Mouse (Mus musculus): ENCODE data around the gene Gm8369.
"Not testable (repeated sequence)": the region's sequence is repeated elsewhere in the genome, so short reads cannot be mapped to it uniquely, and the experiment has no call there.

Gene Gm8369

GRCm38 (mm10) chr19:11485746-11486145, at the start of gene Gm8369:
Gene Gm8369, plus strand, starts transcription at chr19:11485938.
- no peak for DNase-seq

DNA sequence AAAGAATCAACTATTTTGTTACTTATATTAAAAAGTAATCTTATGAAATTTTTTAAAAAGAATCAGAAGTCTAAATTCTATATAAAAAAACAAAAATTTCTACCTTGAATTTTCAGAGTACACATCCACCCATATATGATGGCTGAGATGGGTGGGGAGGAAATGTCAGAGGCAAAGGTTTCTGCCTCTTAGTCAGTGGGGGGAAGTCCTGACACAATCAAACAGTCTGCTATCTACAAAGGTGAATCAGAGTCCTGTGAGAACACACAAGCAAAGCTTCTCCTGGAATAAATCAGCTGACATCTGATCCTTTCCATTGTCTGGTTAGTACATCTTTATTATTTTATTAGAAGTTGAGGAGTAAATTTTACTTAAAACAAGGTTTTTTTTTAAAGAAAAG, 42.4 kb upstream of the Gm8369 start, which contains the start of gene Ms4a4b:
TSS of gene Ms4a4b (plus strand) at position 216 of the 400 bp plus-strand sequence.
- DNase-seq, result no peak

DNA sequence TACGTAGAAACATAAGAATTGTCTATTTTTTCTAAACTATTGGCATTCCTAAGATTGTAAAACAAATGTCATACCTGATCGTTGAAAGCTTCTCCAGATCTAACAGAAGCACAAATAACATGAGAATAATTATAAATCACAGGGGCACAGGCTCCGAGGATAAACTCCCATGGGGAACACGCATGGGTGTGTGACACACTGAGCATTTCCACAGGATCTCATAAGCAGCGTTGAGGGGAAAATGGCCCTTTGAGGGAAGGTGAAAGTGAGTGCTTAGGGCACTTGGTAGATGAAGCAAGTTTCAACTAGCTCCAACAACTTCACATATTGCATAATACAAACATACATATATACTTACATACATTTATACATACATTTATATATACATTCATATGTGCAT, 41.8 kb upstream of the Gm8369 start:
- DNase-seq, result no peak

- no peak for DNase-seq
Observed at GRCm38 (mm10) chr19:11447238-11447637, 38.5 kb upstream of the Gm8369 start.

GRCm38 (mm10) chr19:11459041-11459440, 26.7 kb upstream of the Gm8369 start:
- not testable (repeated sequence) for DNase-seq

DNA sequence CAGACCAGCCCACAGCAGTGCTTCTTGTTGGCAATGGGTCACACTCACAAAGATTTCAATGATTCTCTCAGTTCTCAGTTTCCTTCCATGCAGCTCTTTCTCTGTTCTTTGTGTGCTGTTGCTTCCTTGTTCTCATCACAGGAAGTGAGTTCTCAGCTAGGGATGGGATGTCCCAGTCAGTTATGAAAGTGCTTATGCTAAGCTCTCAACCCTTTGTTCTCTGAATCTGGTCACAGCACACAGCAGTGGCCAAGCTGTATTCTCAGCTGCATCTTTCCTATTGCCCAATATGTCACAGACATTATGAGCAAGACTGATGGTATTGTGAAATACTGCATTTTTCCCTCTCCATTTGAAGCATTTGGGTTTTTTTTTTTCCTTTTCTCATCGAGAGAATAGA, 20.9 kb upstream of the Gm8369 start:
- DNase-seq, result not testable (repeated sequence)

DNA sequence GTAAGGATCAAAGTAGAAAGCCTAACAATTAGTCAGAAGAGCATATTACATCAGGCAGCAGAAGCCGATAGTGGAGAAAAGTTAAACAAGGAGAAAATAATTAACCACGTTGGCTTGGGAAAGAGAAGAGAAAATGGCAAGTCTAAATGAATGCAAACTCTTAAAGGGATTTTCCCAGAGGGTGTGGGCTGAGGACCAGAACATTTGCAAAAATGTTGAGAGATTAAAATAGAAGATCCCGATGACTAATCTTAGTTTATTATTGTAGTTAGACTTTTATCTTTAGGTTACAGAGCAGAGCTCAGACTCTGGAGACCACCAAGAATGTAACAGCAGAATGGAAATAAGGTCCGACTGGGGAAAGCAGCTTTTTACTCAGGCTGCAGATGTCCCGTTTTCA, 19.3 kb upstream of the Gm8369 start:
- DNase-seq, result no peak

- DNase-seq, result not testable (repeated sequence)
Observed at GRCm38 (mm10) chr19:11468361-11468760, 17.4 kb upstream of the Gm8369 start.

DNA sequence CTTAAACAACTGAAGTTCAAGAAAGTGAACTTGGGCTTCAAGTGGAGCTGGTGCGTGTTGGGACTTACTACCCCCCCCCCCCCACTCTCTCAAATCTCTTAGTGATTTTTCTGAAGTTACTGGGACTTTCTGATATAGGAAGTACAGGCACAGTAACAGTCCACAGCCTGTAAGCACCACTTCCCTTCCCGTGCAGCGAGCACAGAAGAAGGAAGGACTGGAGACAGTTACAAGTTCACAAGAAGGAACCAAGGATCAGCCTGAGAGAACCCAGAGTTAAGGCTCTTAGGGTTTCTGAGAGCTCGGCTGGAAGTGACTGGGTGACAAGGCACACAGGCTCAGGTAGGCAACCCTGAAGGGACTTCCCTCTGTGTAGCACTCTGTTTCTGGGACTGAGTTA, 16.5 kb upstream of the Gm8369 start, which contains the start of gene Ms4a6c:
TSS of gene Ms4a6c (plus strand) at position 152 of the 400 bp plus-strand sequence.
- DNase-seq, result not testable (repeated sequence)

DNA sequence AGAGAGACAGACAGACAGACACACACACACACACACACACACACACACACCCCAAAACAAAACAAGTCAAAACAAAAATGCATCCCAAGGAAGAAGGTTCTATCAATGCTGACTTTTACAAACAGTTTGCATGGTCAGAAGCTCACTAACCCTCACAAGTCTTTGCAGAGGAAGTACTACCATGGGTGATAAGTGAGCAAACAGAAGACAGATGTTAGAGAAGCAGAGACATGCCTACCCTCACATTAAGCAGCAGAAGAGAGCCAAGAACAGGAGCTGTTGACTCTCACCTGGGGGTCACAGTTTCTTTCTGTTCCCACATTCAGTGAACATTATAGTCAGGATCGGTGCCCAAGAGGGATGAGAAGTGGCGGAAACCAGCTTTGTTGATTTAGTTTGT, 6.0 kb upstream of the Gm8369 start:
- DNase-seq, result no peak

GRCm38 (mm10) chr19:11482684-11483083, 3.1 kb upstream of the Gm8369 start:
- no peak for DNase-seq

DNA sequence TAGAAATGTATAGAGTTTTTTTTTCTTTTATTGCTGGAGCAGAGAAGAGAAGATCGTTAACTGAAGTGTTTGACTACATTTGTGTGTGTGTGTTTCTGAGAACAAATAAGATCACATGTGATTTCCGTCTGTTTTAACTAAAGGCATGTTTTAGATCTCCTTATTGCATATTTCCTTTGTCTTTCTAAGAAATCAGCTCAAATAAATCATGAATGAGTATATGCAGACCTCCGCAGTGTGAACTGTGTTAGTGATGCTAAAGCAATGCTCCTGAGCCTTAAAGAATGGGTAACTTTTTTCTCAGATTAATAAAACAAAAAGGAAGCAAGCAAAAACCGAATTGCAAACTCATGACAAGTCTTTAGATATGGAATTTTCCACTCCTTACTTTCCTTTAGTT, 1.8 kb upstream of the Gm8369 start:
- DNase-seq, result no peak

GRCm38 (mm10) chr19:11484388-11484787, 1.4 kb upstream of the Gm8369 start:
- DNase-seq, result no peak

DNA sequence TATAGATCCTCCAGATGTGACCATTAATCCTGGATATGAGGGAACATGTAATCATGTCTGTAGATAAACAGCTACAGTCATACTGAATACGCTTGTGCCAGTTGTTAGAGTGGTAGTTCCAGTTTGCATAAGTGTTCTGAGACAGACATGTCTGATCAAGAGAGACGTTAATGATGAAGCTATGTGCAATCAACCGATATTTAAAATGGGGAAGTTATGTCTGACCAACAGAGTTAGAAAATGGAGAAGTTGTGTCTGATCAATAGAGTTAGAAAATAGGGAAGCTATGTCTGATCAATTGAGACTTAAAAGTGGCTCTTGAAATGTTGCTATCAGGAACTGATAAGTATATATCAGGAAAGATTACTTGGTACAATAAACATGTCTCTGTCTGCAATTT, 472 bp upstream of the Gm8369 start:
- DNase-seq, result no peak

- DNase-seq, result no peak
Observed at GRCm38 (mm10) chr19:11486599-11486998, 861 bp downstream of the Gm8369 start.

DNA sequence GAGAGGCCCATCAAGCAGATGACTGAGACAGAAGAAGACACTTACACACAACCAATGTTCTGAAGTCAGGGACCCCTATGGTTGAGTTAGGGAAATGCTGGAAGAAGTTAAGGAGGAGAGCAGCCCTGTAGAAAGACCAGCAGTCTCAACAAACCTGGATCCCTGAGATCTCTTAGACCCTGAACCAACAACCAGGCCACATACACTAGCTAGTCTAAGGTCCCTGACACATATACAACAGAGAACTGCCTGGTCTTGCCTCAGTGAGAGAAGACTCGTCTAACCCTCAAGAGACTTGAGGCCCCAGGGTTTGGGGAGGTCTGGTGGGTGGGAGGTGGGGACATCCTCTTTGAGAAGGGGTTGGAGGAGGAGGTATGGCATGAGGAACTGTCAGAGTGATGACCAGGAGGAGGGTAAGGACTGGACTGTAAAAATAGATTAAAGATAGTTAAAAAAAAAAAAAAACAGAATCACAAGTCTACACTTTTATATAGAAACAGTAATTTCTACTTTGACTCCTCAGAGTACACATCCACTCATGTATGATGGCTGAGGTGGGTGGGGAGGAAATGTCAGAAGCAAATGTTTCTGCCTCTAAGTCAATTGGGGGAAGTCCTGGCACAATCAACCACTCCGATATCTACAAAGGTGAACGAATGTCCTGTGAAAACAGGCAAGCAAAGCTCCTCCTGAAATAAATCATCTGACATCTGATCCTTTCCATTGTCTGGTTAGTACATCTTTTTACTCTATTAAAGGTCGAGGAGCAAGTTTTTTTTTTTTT, 5.9 kb downstream of the Gm8369 start:
- DNase-seq, result no peak

GRCm38 (mm10) chr19:11492671-11493070, 6.9 kb downstream of the Gm8369 start:
- DNase-seq, result no peak

DNA sequence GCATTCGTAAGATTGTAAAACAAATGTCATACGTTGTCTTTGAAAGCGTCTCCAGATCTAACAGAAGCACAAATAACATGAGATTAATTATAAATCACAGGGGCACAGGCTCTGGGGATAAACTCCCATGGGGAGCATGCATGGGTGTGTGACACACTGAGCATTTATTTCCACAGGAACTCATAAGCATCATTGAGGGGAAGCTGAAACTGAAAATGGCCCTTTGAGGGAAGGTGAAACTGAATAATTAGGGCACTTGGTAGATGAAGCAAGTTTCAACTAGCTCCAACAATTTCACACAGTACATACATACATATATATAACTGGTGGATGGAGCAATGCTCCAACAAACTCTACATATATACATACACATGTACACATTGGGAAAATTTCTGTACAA, 8.8 kb downstream of the Gm8369 start:
- no peak for DNase-seq

GRCm38 (mm10) chr19:11496361-11496760, 10.6 kb downstream of the Gm8369 start:
- no peak for DNase-seq

DNA sequence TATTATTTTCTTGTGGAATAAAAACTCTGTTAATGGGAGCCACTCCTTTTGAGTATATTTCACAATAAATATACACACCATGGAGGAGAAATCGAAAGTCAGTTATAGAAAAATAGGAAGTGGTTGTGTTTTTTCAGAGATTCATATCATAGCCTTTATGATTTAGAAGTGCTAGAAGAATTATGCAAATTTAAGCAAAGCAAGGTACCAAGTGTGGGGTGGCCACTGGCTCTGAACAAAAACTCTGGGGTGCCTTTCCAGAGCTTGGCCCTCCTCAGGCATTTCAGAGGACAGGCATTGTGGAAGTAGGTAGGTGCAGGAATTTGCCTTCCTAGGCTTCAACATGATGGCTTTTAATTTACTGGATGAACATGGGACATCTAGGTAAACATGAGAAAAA, 11.6 kb downstream of the Gm8369 start:
- not testable (repeated sequence) for DNase-seq

GRCm38 (mm10) chr19:11500796-11501195, 15.1 kb downstream of the Gm8369 start:
- no peak for DNase-seq

DNA sequence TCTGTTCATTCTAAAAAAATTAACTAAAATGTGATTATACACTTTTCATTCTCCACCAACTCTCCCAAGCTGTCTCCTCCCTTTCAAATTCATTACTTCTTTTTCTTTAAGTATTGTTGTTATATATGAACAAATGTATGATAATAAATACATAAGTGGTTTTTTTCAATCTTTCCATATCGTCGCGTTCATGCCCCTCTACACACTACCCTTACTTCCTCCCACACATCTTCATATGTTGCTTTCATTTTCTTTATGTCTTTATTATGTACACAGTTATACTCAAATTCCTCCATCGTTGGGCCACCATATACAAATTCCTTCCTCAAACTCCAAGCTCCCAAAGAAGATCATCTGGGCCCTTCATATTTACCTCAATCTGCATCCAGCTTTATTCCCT, 15.6 kb downstream of the Gm8369 start:
- no peak for DNase-seq

DNA sequence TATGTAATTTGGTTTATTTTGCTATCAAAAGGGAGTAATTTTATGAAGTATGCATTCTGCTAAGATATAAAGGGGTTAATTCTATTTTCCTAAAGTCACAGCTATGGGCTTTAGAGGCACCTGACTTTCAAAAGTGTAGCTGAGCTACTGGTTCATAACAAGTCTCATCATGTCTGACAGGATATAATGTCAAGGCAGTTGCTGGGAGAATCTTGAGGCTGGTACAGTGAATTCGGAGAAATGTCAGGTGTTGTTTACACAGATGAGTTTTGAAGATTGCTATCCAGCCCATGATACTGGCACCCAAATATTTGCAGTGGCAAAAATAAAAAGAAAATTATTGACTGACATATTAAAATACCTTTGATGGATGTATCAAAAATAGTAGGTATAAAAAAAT, 19.1 kb downstream of the Gm8369 start:
- DNase-seq, result no peak

DNA sequence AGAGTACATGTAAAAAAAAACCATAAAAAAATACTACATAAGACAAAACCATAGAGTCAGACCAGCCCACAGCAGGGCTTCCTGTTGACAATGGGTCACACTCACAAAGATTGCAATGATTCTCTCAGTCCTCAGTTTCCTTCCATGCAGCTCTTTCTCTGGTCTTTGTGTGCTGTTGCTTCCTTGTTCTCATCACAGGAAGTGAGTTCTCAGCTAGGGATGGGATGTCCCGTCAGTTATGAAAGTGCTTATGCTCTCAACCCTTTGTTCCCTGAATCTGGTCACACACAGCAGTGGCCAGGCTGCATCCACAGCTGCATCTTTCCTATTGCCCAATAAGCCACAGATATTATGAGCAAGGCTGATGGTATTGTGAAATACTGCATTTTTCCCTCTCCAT, 27.7 kb downstream of the Gm8369 start:
- DNase-seq, result no peak

GRCm38 (mm10) chr19:11516246-11516645, 30.5 kb downstream of the Gm8369 start, which contains the start of gene Ms4a6b:
Gene Ms4a6b, plus strand, starts transcription at chr19:11516512.
- DNase-seq, result no peak
